Mouse (Mus musculus) MEL (cell line): Measurements from ENCODE around the gene Gm9508.

ENCODE experiments used
- CTCF ChIP-seq, 3 experiments: IDR thresholded peaks in 2 of 3; conservative IDR thresholded peaks in 1 of 3; 2 replicates each; pipeline ENCODE4 v1.5.1; 2011 to 2012; ENCODE audit warnings: low read length in 3 of 3, low read depth in 2 of 3, mild to moderate bottlenecking in 2 of 3, improper control_type of control experiment in 1 of 3, inconsistent platforms in 1 of 3, mixed read lengths in 1 of 3, moderate library complexity in 1 of 3; ENCODE audit not compliant: control insufficient read depth in 1 of 3, insufficient read depth in 1 of 3, poor library complexity in 1 of 3, severe bottlenecking in 1 of 3
- HCFC1 ChIP-seq: IDR thresholded peaks from 2 replicates; pipeline ENCODE4 v1.6.1; 2012; ENCODE audit warnings: low read depth, mild to moderate bottlenecking, inconsistent platforms, low read length, improper control_type of control experiment, moderate library complexity
- KAT2A ChIP-seq: conservative IDR thresholded peaks from 2 replicates; pipeline ENCODE4 v1.6.1; 2012; ENCODE audit warnings: low read depth, low read length, improper control_type of control experiment, inconsistent platforms
- MAFK ChIP-seq: IDR thresholded peaks from 2 replicates; pipeline ENCODE4 v1.6.1; 2011; ENCODE audit warnings: low read depth, mild to moderate bottlenecking, low read length, improper control_type of control experiment, borderline replicate concordance
- NRF1 ChIP-seq: IDR thresholded peaks from 2 replicates; pipeline ENCODE4 v1.6.1; 2014; ENCODE audit warnings: low read depth, mild to moderate bottlenecking, inconsistent platforms, low read length, improper control_type of control experiment, moderate library complexity; ENCODE audit not compliant: poor library complexity, insufficient read depth, severe bottlenecking
- POLR2A ChIP-seq, 2 experiments: IDR thresholded peaks; 2 replicates each; pipeline ENCODE4 v1.6.1; 2011 to 2012; ENCODE audit warnings: low read length in 2 of 2, mild to moderate bottlenecking in 2 of 2, control low read depth in 1 of 2, improper control_type of control experiment in 1 of 2, low read depth in 1 of 2, moderate library complexity in 1 of 2; ENCODE audit not compliant: control insufficient read depth in 1 of 2, insufficient read depth in 1 of 2, poor library complexity in 1 of 2
- UBTF ChIP-seq: IDR thresholded peaks from 2 replicates; pipeline ENCODE4 v1.6.1; 2012; ENCODE audit warnings: low read depth, mild to moderate bottlenecking, inconsistent platforms, low read length, improper control_type of control experiment, moderate library complexity, borderline replicate concordance; ENCODE audit not compliant: insufficient read depth

DNA sequence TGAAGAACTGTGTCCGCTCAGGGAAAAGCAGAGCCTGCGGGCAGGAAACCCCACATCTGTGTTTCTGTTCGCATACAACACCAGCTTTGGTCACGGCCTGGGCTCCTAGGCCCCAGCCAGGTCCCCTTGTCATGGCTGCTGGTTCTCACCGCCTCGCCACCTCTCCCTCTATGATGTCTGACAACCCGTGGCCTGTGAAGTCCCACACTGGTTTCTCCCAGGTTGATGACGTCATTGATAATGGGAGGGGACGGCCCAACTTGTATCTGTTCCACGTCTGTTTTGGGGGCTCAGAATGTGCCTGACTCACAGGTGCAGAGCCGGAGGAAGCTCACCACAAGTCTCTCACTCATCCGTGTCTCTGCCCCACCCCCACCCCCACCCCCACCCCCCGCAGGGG, 23.3 kb downstream of the Gm9508 start:
- TF ChIP-seq MAFK (no peak), POLR2A (IDR thresholded peaks at IDR 0.05; ENCODE audit: control insufficient read depth in 1 of 2, insufficient read depth in 1 of 2, low read depth in 1 of 2, low read length in 2 of 2, poor library complexity in 1 of 2) (no peak), CTCF (IDR thresholded peaks at IDR 0.05 in 2 of 3, conservative IDR thresholded peaks at IDR 0.05 in 1 of 3; ENCODE audit: control insufficient read depth in 1 of 3, insufficient read depth in 1 of 3, low read depth in 2 of 3, low read length in 3 of 3, poor library complexity in 1 of 3, severe bottlenecking in 1 of 3) (no peak), NRF1 (no peak), HCFC1 (no peak), UBTF (no peak), KAT2A (no peak)
